Mouse (Mus musculus) CH12.LX (cell line): ENCODE measurements around the gene Hscb.

Source experiments
- CTCF ChIP-seq, 2 experiments: IDR thresholded peaks in 1 of 2; conservative IDR thresholded peaks in 1 of 2; 2 replicates each; pipeline ENCODE4 v1.5.1; 2011 to 2012; ENCODE audit warnings: low read depth in 2 of 2, low read length in 2 of 2, improper control_type of control experiment in 1 of 2, inconsistent platforms in 1 of 2, mild to moderate bottlenecking in 1 of 2, moderate library complexity in 1 of 2
- E2F4 ChIP-seq: IDR thresholded peaks from 2 replicates; pipeline ENCODE4 v1.6.1; 2011; ENCODE audit warnings: low read depth, low read length, improper control_type of control experiment; ENCODE audit not compliant: insufficient replicate concordance
- ETS1 ChIP-seq: conservative IDR thresholded peaks from 2 replicates; pipeline ENCODE4 v1.6.1; 2012; ENCODE audit warnings: low read depth, mild to moderate bottlenecking, inconsistent platforms, low read length, improper control_type of control experiment, moderate library complexity
- MAX ChIP-seq: IDR thresholded peaks from 2 replicates; pipeline ENCODE4 v1.6.1; 2011; ENCODE audit warnings: low read length, improper control_type of control experiment
- MAZ ChIP-seq: IDR thresholded peaks from 2 replicates; pipeline ENCODE4 v1.6.1; 2012; ENCODE audit warnings: low read depth, mild to moderate bottlenecking, inconsistent platforms, low read length, improper control_type of control experiment, moderate library complexity
- MXI1 ChIP-seq: IDR thresholded peaks from 2 replicates; pipeline ENCODE4 v1.6.1; 2011; ENCODE audit warnings: mild to moderate bottlenecking, low read depth, low read length, improper control_type of control experiment
- NRF1 ChIP-seq: IDR thresholded peaks from 2 replicates; pipeline ENCODE4 v1.6.1; 2014; ENCODE audit warnings: low read depth, mild to moderate bottlenecking, inconsistent platforms, low read length, improper control_type of control experiment, moderate library complexity
- RAD21 ChIP-seq: IDR thresholded peaks from 2 replicates; pipeline ENCODE4 v1.6.1; 2011; ENCODE audit warnings: low read depth, mild to moderate bottlenecking, low read length, improper control_type of control experiment, moderate library complexity
- ZMIZ1 ChIP-seq: IDR thresholded peaks from 2 replicates; pipeline ENCODE4 v1.6.1; 2012; ENCODE audit warnings: low read depth, mild to moderate bottlenecking, inconsistent platforms, low read length, improper control_type of control experiment
- ZNF384 ChIP-seq: IDR thresholded peaks from 2 replicates; pipeline ENCODE4 v1.6.1; 2012; ENCODE audit warnings: low read depth, low read length, improper control_type of control experiment, inconsistent platforms

GRCm38 (mm10) chr5:110831036-110831720, 8.4 kb downstream of the Hscb start:
- no peak for TF ChIP-seq ZNF384
- no peak for TF ChIP-seq CTCF (conservative IDR thresholded peaks at IDR 0.05 in 1 of 2, IDR thresholded peaks at IDR 0.05 in 1 of 2; ENCODE audit: low read depth in 2 of 2, low read length in 2 of 2)
- TF ChIP-seq MAX: no peak
- no peak for TF ChIP-seq RAD21
- no peak for TF ChIP-seq MXI1
- no peak for TF ChIP-seq ETS1
- TF ChIP-seq NRF1: no peak
- TF ChIP-seq E2F4: no peak
- TF ChIP-seq ZMIZ1: no peak
- no peak for TF ChIP-seq MAZ
